Mouse (Mus musculus) heart, postnatal 25 days (tissue): ENCODE results near the gene Tor4a. TPM values are rescaled to one million over a fixed set of nuclear protein-coding genes. Genes with fewer than 3 reads are reported as not detected.

ENCODE experiments used
- DNase-seq: peaks from one replicate; pipeline ENCODE4 v3.0.0; 2022; ENCODE audit warnings: low spot score
- intact Hi-C: fragments of 180-260 bp; cut with DNase I; formaldehyde crosslinking; loops from one replicate; pipeline ENCODE4 v1.15.1; 2025
- total RNA-seq, 2 experiments: library from RNA; stranded (reverse); gene quantifications; 2 replicates each; pipeline ENCODE4 v1.2.3; 2021

Tor4a gene
- total RNA-seq, 2 experiments from 2014 or later = 4.1 to 4.2 TPM

GRCm38 (mm10) chr2:25195211-25196156 is 1.2 kb downstream of the Tor4a start:
- intact Hi-C loops = no loop called here

GRCm38 (mm10) chr2:25194486-25195171 is 2.1 kb downstream of the Tor4a start:
- intact Hi-C loops = loop anchor here (5.0 kb wide), 1 partner anchor 133 kb away; no protein-coding TSS in a partner anchor
- no peak for DNase-seq

More at GRCm38 (mm10) chr2:25195211-25196156, 1.2 kb downstream of the Tor4a start:
- peak; percentile 60 for DNase-seq

GRCm38 (mm10) chr2:25194006-25194405 is 2.7 kb downstream of the Tor4a start:
- no peak for DNase-seq
- intact Hi-C loops = loop anchor here (5.0 kb wide), 1 partner anchor 133 kb away; no protein-coding TSS in a partner anchor

GRCm38 (mm10) chr2:25193330-25193770 is 3.3 kb downstream of the Tor4a start:
- intact Hi-C loops = loop anchor here (1.0 to 5.0 kb wide), 4 partner anchors 35 to 134 kb away; partner anchors contain the start of gene Tmem203
- peak; percentile 76 for DNase-seq

- intact Hi-C loops = loop anchor here (10.0 kb wide), 1 partner anchor 223 kb away; the partner anchor contains the start of gene Dph7
- no peak for DNase-seq
Measured at GRCm38 (mm10) chr2:25187841-25188240, 8.8 kb downstream of the Tor4a start.

- intact Hi-C loops = loop anchor here (1.0 to 10.0 kb wide), 2 partner anchors 58 to 222 kb away; partner anchors contain the start of gene Dph7
Measured at GRCm38 (mm10) chr2:25186575-25186930, 10.1 kb downstream of the Tor4a start.

GRCm38 (mm10) chr2:25185625-25186574 is 10.8 kb downstream of the Tor4a start:
- DNase-seq = no peak
- intact Hi-C loops = loop anchor here (1.0 to 10.0 kb wide), 2 partner anchors 58 to 221 kb away; partner anchors contain the start of gene Dph7

More at GRCm38 (mm10) chr2:25186575-25186930, 10.1 kb downstream of the Tor4a start:
- no peak for DNase-seq

- DNase-seq = no peak
- intact Hi-C loops = loop anchor here (5.0 to 10.0 kb wide), 2 partner anchors 42 to 220 kb away; partner anchors contain the start of gene Dph7
Measured at GRCm38 (mm10) chr2:25184496-25184895, 12.2 kb downstream of the Tor4a start.

- DNase-seq = no peak
- intact Hi-C loops = loop anchor here (5.0 to 10.0 kb wide), 2 partner anchors 41 to 219 kb away; partner anchors contain the start of gene Dph7
Measured at GRCm38 (mm10) chr2:25183336-25183735, 13.3 kb downstream of the Tor4a start.

- no peak for DNase-seq
- intact Hi-C loops = loop anchor here (5.0 to 10.0 kb wide), 2 partner anchors 40 to 218 kb away; partner anchors contain the start of gene Dph7
Measured at GRCm38 (mm10) chr2:25182664-25183063, 14.0 kb downstream of the Tor4a start.

GRCm38 (mm10) chr2:25181891-25182397 is 14.7 kb downstream of the Tor4a start:
- no peak for DNase-seq
- intact Hi-C loops = loop anchor here (5.0 to 10.0 kb wide), 2 partner anchors 40 to 217 kb away; partner anchors contain the start of gene Dph7

- DNase-seq = no peak
- intact Hi-C loops = loop anchor here (5.0 to 10.0 kb wide), 2 partner anchors 39 to 216 kb away; partner anchors contain the start of gene Dph7
Measured at GRCm38 (mm10) chr2:25180973-25181890, 15.5 kb downstream of the Tor4a start.

- intact Hi-C loops = loop anchor here (5.0 to 10.0 kb wide), 2 partner anchors 38 to 216 kb away; partner anchors contain the start of gene Dph7
Measured at GRCm38 (mm10) chr2:25180478-25180903, 16.2 kb downstream of the Tor4a start, which contains the start of gene Nrarp. Gene Nrarp, plus strand, starts transcription at chr2:25180758.

GRCm38 (mm10) chr2:25179566-25180217 is 17.0 kb downstream of the Tor4a start:
- intact Hi-C loops = loop anchor here (5.0 to 10.0 kb wide), 2 partner anchors 37 to 215 kb away; partner anchors contain the start of gene Dph7
- no peak for DNase-seq

More at GRCm38 (mm10) chr2:25180478-25180903, 16.2 kb downstream of the Tor4a start, which contains the start of gene Nrarp:
- DNase-seq = peak; percentile 90

- intact Hi-C loops = no loop called here
- DNase-seq = no peak
Measured at GRCm38 (mm10) chr2:25178285-25178972, 18.3 kb downstream of the Tor4a start.

- DNase-seq = no peak
- intact Hi-C loops = loop anchor here (2.0 kb wide), 1 partner anchor 15 kb away; no protein-coding TSS in a partner anchor
Measured at GRCm38 (mm10) chr2:25177685-25178084, 19.0 kb downstream of the Tor4a start.
